Mouse (Mus musculus) thymus, adult 2 months (tissue): ENCODE results near the gene Ccdc148.

Source experiments
- CTCF ChIP-seq: fragments of 200-500 bp; IDR thresholded peaks from 2 replicates; pipeline ENCODE4 v1.5.1; 2012; ENCODE audit warnings: mild to moderate bottlenecking, control low read depth, low read length, moderate library complexity, borderline replicate concordance; ENCODE audit not compliant: control insufficient read depth, poor library complexity, insufficient read depth; ENCODE audit errors: extremely low read depth
- POLR2A ChIP-seq: fragments of 200-500 bp; IDR thresholded peaks from 2 replicates; pipeline ENCODE4 v1.6.1; 2012; ENCODE audit warnings: mild to moderate bottlenecking, low read length, control low read depth, moderate library complexity; ENCODE audit not compliant: control insufficient read depth, poor library complexity, insufficient read depth; ENCODE audit errors: extremely low read depth

GRCm38 (mm10) chr2:59155428-59155827 lies 5.1 kb downstream of the Ccdc148 start:
- TF ChIP-seq CTCF (no peak), POLR2A (no peak)
